Mouse (Mus musculus): ENCODE results near the gene Foxd3. TPM values are rescaled to one million over a fixed set of nuclear protein-coding genes. Genes with fewer than 3 reads are reported as not detected.
"Not testable (repeated sequence)": the region's sequence is repeated elsewhere in the genome, so short reads cannot be mapped to it uniquely, and the experiment has no call there.

The Foxd3 gene
- under 1 TPM; 0.22 to 0.36 TPM for total RNA-seq (2021)
- long read RNA-seq, experiment 1, partial matches to known transcripts, result 0 of 1 reads
- long read RNA-seq, experiment 1, other reads (novel, unspliced or antisense), result 0 of 1 reads
- long read RNA-seq, experiment 2, result 0 reads

- peak in 1 of 2 experiments; percentile 9 for DNase-seq
These were observed at the start of gene Foxd3 for GRCm38 (mm10) chr4:99655937-99656604. Foxd3 (plus strand) TSS chr4:99656299.

GRCm38 (mm10) chr4:99612156-99612555, 43.9 kb upstream of the Foxd3 start:
- no peak for DNase-seq

- DNase-seq, result peak in 1 of 2 experiments; percentile 4
These were observed 43.3 kb upstream of the Foxd3 start for GRCm38 (mm10) chr4:99612609-99613350.

GRCm38 (mm10) chr4:99626047-99626844, 29.9 kb upstream of the Foxd3 start:
- DNase-seq, result peak in 1 of 2 experiments; percentile 5

GRCm38 (mm10) chr4:99627057-99627456, 29.0 kb upstream of the Foxd3 start:
- no peak for DNase-seq

GRCm38 (mm10) chr4:99636038-99636437, 20.1 kb upstream of the Foxd3 start:
- DNase-seq, result no peak

GRCm38 (mm10) chr4:99636711-99637110, 19.4 kb upstream of the Foxd3 start:
- DNase-seq, result no peak

GRCm38 (mm10) chr4:99640619-99641018, 15.5 kb upstream of the Foxd3 start:
- DNase-seq, result not testable (repeated sequence)

GRCm38 (mm10) chr4:99641920-99642319, 14.2 kb upstream of the Foxd3 start:
- no peak for DNase-seq

GRCm38 (mm10) chr4:99645560-99645959, 10.5 kb upstream of the Foxd3 start:
- no peak for DNase-seq

- peak; percentile 30 to 37 for DNase-seq
These were observed 5.8 kb upstream of the Foxd3 start for GRCm38 (mm10) chr4:99650088-99650944.

- peak in 1 of 2 experiments; percentile 39 for DNase-seq
These were observed 5.0 kb upstream of the Foxd3 start for GRCm38 (mm10) chr4:99650945-99651690.

GRCm38 (mm10) chr4:99651823-99652450, 4.2 kb upstream of the Foxd3 start:
- no peak for DNase-seq

GRCm38 (mm10) chr4:99652576-99653210, 3.4 kb upstream of the Foxd3 start:
- peak in 1 of 2 experiments; percentile 13 for DNase-seq

- peak in 1 of 2 experiments; percentile 29 for DNase-seq
These were observed 2.9 kb upstream of the Foxd3 start for GRCm38 (mm10) chr4:99653216-99653607.

GRCm38 (mm10) chr4:99653608-99654221, 2.4 kb upstream of the Foxd3 start:
- DNase-seq, result peak in 1 of 2 experiments; percentile 13

- peak in 1 of 2 experiments; percentile 24 for DNase-seq
These were observed 1.3 kb upstream of the Foxd3 start for GRCm38 (mm10) chr4:99654621-99655296.

Measured in heart, adult 18-20 months (tissue).